Mouse (Mus musculus): Measurements from ENCODE around the gene Nol4l.

DNA sequence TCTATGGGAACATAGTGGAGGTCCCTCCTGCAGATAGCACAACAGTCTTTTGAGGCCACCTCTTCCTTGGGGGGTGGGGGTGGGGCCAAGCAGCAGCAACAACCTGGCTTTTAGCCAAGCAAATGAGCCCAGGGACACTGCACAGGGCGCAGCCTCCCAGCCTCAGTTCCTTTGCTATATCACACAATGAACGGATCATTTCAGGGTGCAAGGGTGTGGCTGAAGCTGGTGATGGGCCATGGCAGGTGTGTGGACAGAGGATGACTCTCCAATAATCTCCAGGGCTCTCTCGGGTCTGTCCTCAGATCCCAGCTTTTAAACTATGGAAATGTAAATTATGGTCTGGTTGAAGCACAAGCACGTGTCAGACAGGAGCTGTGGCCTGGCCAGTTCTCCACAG lies 47.4 kb upstream of the Nol4l start:
- TF ChIP-seq FLI1 (IDR thresholded peaks at IDR 0.05; ENCODE audit: low read length): no peak
- TF ChIP-seq GATA1 (IDR thresholded peaks at IDR 0.05; ENCODE audit: borderline replicate concordance, low read length): no peak

All from megakaryocyte, embryonic 14.5 days (primary cell).